Mouse (Mus musculus) MEL (cell line): ENCODE measurements around the gene Mrpl51. TPM values are rescaled to one million over a fixed set of nuclear protein-coding genes. Genes with fewer than 3 reads are reported as not detected.

Experiments
- DNase-seq: peaks from one replicate; pipeline ENCODE4 v3.0.0; 2011; ENCODE audit warnings: low read depth, low spot score
- H3K27ac ChIP-seq: 2 replicates; pipeline ENCODE4 v1.5.1; 2012; ENCODE audit warnings: low read depth, mild to moderate bottlenecking, control low read depth, low read length, moderate library complexity; ENCODE audit not compliant: control insufficient read depth
- H3K27me3 ChIP-seq, 2 experiments: fragments of 150-350 bp in 1 of 2; sonication (generic) in 1 of 2; 2 replicates each; pipeline ENCODE4 v1.6.1; 2012; ENCODE audit warnings: low read length in 2 of 2, mild to moderate bottlenecking in 2 of 2, improper control_type of control experiment in 1 of 2, moderate library complexity in 1 of 2; ENCODE audit not compliant: insufficient read depth in 2 of 2, control insufficient read depth in 1 of 2
- H3K36me3 ChIP-seq, 2 experiments: 2 replicates each; pipeline ENCODE4 v1.6.1; 2012 to 2014; ENCODE audit warnings: low read length in 2 of 2, improper control_type of control experiment in 1 of 2, inconsistent platforms in 1 of 2, mild to moderate bottlenecking in 1 of 2; ENCODE audit not compliant: insufficient read depth in 2 of 2, control insufficient read depth in 1 of 2
- H3K4me1 ChIP-seq, 2 experiments: fragments of 150-350 bp in 1 of 2; sonication (generic) in 1 of 2; 2 replicates each; pipeline ENCODE4 v1.6.1; 2012; ENCODE audit warnings: low read length in 2 of 2, improper control_type of control experiment in 1 of 2, mild to moderate bottlenecking in 1 of 2; ENCODE audit not compliant: insufficient read depth in 2 of 2, control insufficient read depth in 1 of 2
- H3K4me3 ChIP-seq, 2 experiments: fragments of 150-350 bp in 1 of 2; sonication (generic) in 1 of 2; 2 replicates each; pipeline ENCODE4 v1.5.1; 2012; ENCODE audit warnings: low read depth in 2 of 2, low read length in 2 of 2, mild to moderate bottlenecking in 2 of 2, moderate library complexity in 2 of 2, control low read depth in 1 of 2, improper control_type of control experiment in 1 of 2; ENCODE audit not compliant: control insufficient read depth in 1 of 2, insufficient read depth in 1 of 2
- H3K79me2 ChIP-seq: 2 replicates; pipeline ENCODE4 v1.6.1; 2012; ENCODE audit warnings: mild to moderate bottlenecking, low read length, moderate library complexity; ENCODE audit not compliant: control insufficient read depth, poor library complexity, insufficient read depth
- H3K9ac ChIP-seq: 2 replicates; pipeline ENCODE4 v1.6.1; 2012; ENCODE audit warnings: low read depth, mild to moderate bottlenecking, control low read depth, low read length, moderate library complexity; ENCODE audit not compliant: control insufficient read depth, poor library complexity, severe bottlenecking
- H3K9me3 ChIP-seq: fragments of 150-350 bp; sonication (generic); replicated peaks from 2 replicates; pipeline ENCODE4 v1.6.1; 2012; ENCODE audit warnings: mild to moderate bottlenecking, low read length, improper control_type of control experiment, moderate library complexity; ENCODE audit not compliant: insufficient read depth
- BHLHE40 ChIP-seq: IDR thresholded peaks from 2 replicates; pipeline ENCODE4 v1.6.1; 2012; ENCODE audit warnings: low read depth, mild to moderate bottlenecking, inconsistent platforms, low read length, improper control_type of control experiment, borderline replicate concordance
- CTCF ChIP-seq, 3 experiments: IDR thresholded peaks in 2 of 3; conservative IDR thresholded peaks in 1 of 3; 2 replicates each; pipeline ENCODE4 v1.5.1; 2011 to 2012; ENCODE audit warnings: low read length in 3 of 3, low read depth in 2 of 3, mild to moderate bottlenecking in 2 of 3, improper control_type of control experiment in 1 of 3, inconsistent platforms in 1 of 3, mixed read lengths in 1 of 3, moderate library complexity in 1 of 3; ENCODE audit not compliant: control insufficient read depth in 1 of 3, insufficient read depth in 1 of 3, poor library complexity in 1 of 3, severe bottlenecking in 1 of 3
- E2F4 ChIP-seq: IDR thresholded peaks from 2 replicates; pipeline ENCODE4 v1.6.1; 2011; ENCODE audit warnings: low read depth, low read length, improper control_type of control experiment, borderline replicate concordance
- ELF1 ChIP-seq: IDR thresholded peaks from 2 replicates; pipeline ENCODE4 v1.6.1; 2014; ENCODE audit warnings: low read depth, mild to moderate bottlenecking, inconsistent platforms, low read length, improper control_type of control experiment, moderate library complexity
- EP300 ChIP-seq, 2 experiments: IDR thresholded peaks; 2 replicates each; pipeline ENCODE4 v1.6.1; 2011; ENCODE audit warnings: improper control_type of control experiment in 2 of 2, low read length in 2 of 2, low read depth in 1 of 2, mild to moderate bottlenecking in 1 of 2
- ETS1 ChIP-seq: IDR thresholded peaks from 2 replicates; pipeline ENCODE4 v1.6.1; 2012; ENCODE audit warnings: low read depth, mild to moderate bottlenecking, inconsistent platforms, low read length, improper control_type of control experiment, moderate library complexity
- GATA1 ChIP-seq: IDR thresholded peaks from 2 replicates; pipeline ENCODE4 v1.6.1; 2011; ENCODE audit warnings: low read depth, low read length, improper control_type of control experiment
- HCFC1 ChIP-seq: IDR thresholded peaks from 2 replicates; pipeline ENCODE4 v1.6.1; 2012; ENCODE audit warnings: low read depth, mild to moderate bottlenecking, inconsistent platforms, low read length, improper control_type of control experiment, moderate library complexity
- JUND ChIP-seq: IDR thresholded peaks from 2 replicates; pipeline ENCODE4 v1.6.1; 2011; ENCODE audit warnings: low read depth, mild to moderate bottlenecking, improper control_type of control experiment, low read length
- KAT2A ChIP-seq: conservative IDR thresholded peaks from 2 replicates; pipeline ENCODE4 v1.6.1; 2012; ENCODE audit warnings: low read depth, low read length, improper control_type of control experiment, inconsistent platforms
- MAFK ChIP-seq: IDR thresholded peaks from 2 replicates; pipeline ENCODE4 v1.6.1; 2011; ENCODE audit warnings: low read depth, mild to moderate bottlenecking, low read length, improper control_type of control experiment, borderline replicate concordance
- MAX ChIP-seq: IDR thresholded peaks from 2 replicates; pipeline ENCODE4 v1.6.1; 2011; ENCODE audit warnings: low read length, improper control_type of control experiment
- MAZ ChIP-seq: IDR thresholded peaks from 2 replicates; pipeline ENCODE4 v1.6.1; 2012; ENCODE audit warnings: low read depth, mild to moderate bottlenecking, inconsistent platforms, low read length, improper control_type of control experiment
- MEF2A ChIP-seq: IDR thresholded peaks from 2 replicates; pipeline ENCODE4 v1.6.1; 2014; ENCODE audit warnings: low read depth, mild to moderate bottlenecking, inconsistent platforms, low read length, improper control_type of control experiment; ENCODE audit not compliant: poor library complexity, insufficient replicate concordance, severe bottlenecking; ENCODE audit errors: extremely low read depth
- MXI1 ChIP-seq: IDR thresholded peaks from 2 replicates; pipeline ENCODE4 v1.6.1; 2011; ENCODE audit warnings: mild to moderate bottlenecking, low read depth, low read length, improper control_type of control experiment
- MYB ChIP-seq: IDR thresholded peaks from 2 replicates; pipeline ENCODE4 v1.6.1; 2011; ENCODE audit warnings: mild to moderate bottlenecking, low read depth, low read length, improper control_type of control experiment
- MYC ChIP-seq: IDR thresholded peaks from 2 replicates; pipeline ENCODE4 v1.6.1; 2011; ENCODE audit warnings: low read depth, mild to moderate bottlenecking, low read length, improper control_type of control experiment, moderate library complexity
- NELFE ChIP-seq: IDR thresholded peaks from 2 replicates; pipeline ENCODE4 v1.6.1; 2011; ENCODE audit warnings: low read depth, low read length, improper control_type of control experiment
- NRF1 ChIP-seq: IDR thresholded peaks from 2 replicates; pipeline ENCODE4 v1.6.1; 2014; ENCODE audit warnings: low read depth, mild to moderate bottlenecking, inconsistent platforms, low read length, improper control_type of control experiment, moderate library complexity; ENCODE audit not compliant: poor library complexity, insufficient read depth, severe bottlenecking
- POLR2A ChIP-seq, 2 experiments: IDR thresholded peaks; 2 replicates each; pipeline ENCODE4 v1.6.1; 2011 to 2012; ENCODE audit warnings: low read length in 2 of 2, mild to moderate bottlenecking in 2 of 2, control low read depth in 1 of 2, improper control_type of control experiment in 1 of 2, low read depth in 1 of 2, moderate library complexity in 1 of 2; ENCODE audit not compliant: control insufficient read depth in 1 of 2, insufficient read depth in 1 of 2, poor library complexity in 1 of 2
- POLR2AphosphoS2 ChIP-seq: IDR thresholded peaks from 2 replicates; pipeline ENCODE4 v1.6.1; 2011; ENCODE audit warnings: low read length, improper control_type of control experiment
- POLR2AphosphoS5 ChIP-seq: IDR thresholded peaks from 2 replicates; pipeline ENCODE4 v1.6.1; 2012; ENCODE audit warnings: low read depth, borderline replicate concordance, mild to moderate bottlenecking, inconsistent platforms, low read length, moderate library complexity, mixed read lengths
- RAD21 ChIP-seq: IDR thresholded peaks from 2 replicates; pipeline ENCODE4 v1.6.1; 2011; ENCODE audit warnings: mild to moderate bottlenecking, low read depth, low read length, improper control_type of control experiment
- RCOR1 ChIP-seq: IDR thresholded peaks from 2 replicates; pipeline ENCODE4 v1.6.1; 2012; ENCODE audit warnings: low read depth, mild to moderate bottlenecking, inconsistent platforms, low read length, improper control_type of control experiment
- SIN3A ChIP-seq: IDR thresholded peaks from 2 replicates; pipeline ENCODE4 v1.6.1; 2012; ENCODE audit warnings: low read length, improper control_type of control experiment, inconsistent platforms
- SMC3 ChIP-seq: IDR thresholded peaks from 2 replicates; pipeline ENCODE4 v1.6.1; 2011; ENCODE audit warnings: low read depth, low read length, improper control_type of control experiment
- TAL1 ChIP-seq: IDR thresholded peaks from 2 replicates; pipeline ENCODE4 v1.6.1; 2012; ENCODE audit warnings: mild to moderate bottlenecking, inconsistent platforms, low read length, moderate library complexity, mixed read lengths
- TBP ChIP-seq: IDR thresholded peaks from 2 replicates; pipeline ENCODE4 v1.8.0; 2011; ENCODE audit warnings: low read depth, low read length, improper control_type of control experiment
- TCF12 ChIP-seq: IDR thresholded peaks from 2 replicates; pipeline ENCODE4 v1.6.1; 2014; ENCODE audit warnings: low read depth, mild to moderate bottlenecking, inconsistent platforms, low read length, improper control_type of control experiment, moderate library complexity
- UBTF ChIP-seq: IDR thresholded peaks from 2 replicates; pipeline ENCODE4 v1.6.1; 2012; ENCODE audit warnings: low read depth, mild to moderate bottlenecking, inconsistent platforms, low read length, improper control_type of control experiment, moderate library complexity, borderline replicate concordance; ENCODE audit not compliant: insufficient read depth
- USF1 ChIP-seq: IDR thresholded peaks from 2 replicates; pipeline ENCODE4 v1.6.1; 2014; ENCODE audit warnings: low read depth, mild to moderate bottlenecking, inconsistent platforms, low read length, improper control_type of control experiment, moderate library complexity
- USF2 ChIP-seq, 2 experiments: IDR thresholded peaks; 2 replicates each; pipeline ENCODE4 v1.6.1; 2011 to 2012; ENCODE audit warnings: improper control_type of control experiment in 2 of 2, low read length in 2 of 2, borderline replicate concordance in 1 of 2, inconsistent platforms in 1 of 2, low read depth in 1 of 2, mild to moderate bottlenecking in 1 of 2; ENCODE audit not compliant: insufficient read depth in 1 of 2
- ZC3H11A ChIP-seq: IDR thresholded peaks from 2 replicates; pipeline ENCODE4 v1.6.1; 2012; ENCODE audit warnings: low read depth, mild to moderate bottlenecking, inconsistent platforms, low read length, improper control_type of control experiment
- ZKSCAN1 ChIP-seq: IDR thresholded peaks from 2 replicates; pipeline ENCODE4 v1.6.1; 2012; ENCODE audit warnings: low read depth, mild to moderate bottlenecking, inconsistent platforms, low read length, improper control_type of control experiment, moderate library complexity
- ZMIZ1 ChIP-seq: IDR thresholded peaks from 2 replicates; pipeline ENCODE4 v1.6.1; 2012; ENCODE audit warnings: low read depth, mild to moderate bottlenecking, inconsistent platforms, low read length, improper control_type of control experiment, moderate library complexity
- ZNF384 ChIP-seq: IDR thresholded peaks from 2 replicates; pipeline ENCODE4 v1.6.1; 2012; ENCODE audit warnings: low read depth, mild to moderate bottlenecking, inconsistent platforms, low read length, improper control_type of control experiment
- polyA plus RNA-seq, 2 experiments: library from polyadenylated mRNA; stranded (reverse) in 1 of 2; unstranded in 1 of 2; fragments of >175 nt in 1 of 2; fragments of >200 nt in 1 of 2; gene quantifications; 2 replicates each; pipeline versions ENCODE4 v1.2.1 to v1.2.4; 2012; ENCODE audit warnings: low replicate concordance in 2 of 2, low read depth in 1 of 2; ENCODE audit not compliant: insufficient read length in 2 of 2, insufficient read depth in 1 of 2, missing spikeins in 1 of 2
- total RNA-seq: library from RNA; depleted of rRNA; stranded (reverse); fragments of 300-350 nt; gene quantifications from 2 replicates; pipeline ENCODE4 v1.2.3, GENCODE M21; 2012

Mrpl51 gene
- total and polyA plus RNA-seq, 3 experiments, result 251 to 286 TPM; not detected in 1

- peak; percentile 98 for DNase-seq
- Histone ChIP-seq H3K4me1 (peaks cover 3 to 29% of the 10 kb centered on the region in 2 experiments), H3K79me2 (peaks cover 24% of the 10 kb centered on the region), H3K27ac (peak overlapping the region; percentile 83), H3K27me3 (no peaks in the 10 kb centered on the region), H3K9ac (peak overlapping the region; percentile 94), H3K9me3 (no peaks in the 10 kb centered on the region), H3K36me3 (peaks cover 0 to 26% of the 10 kb centered on the region in 2 experiments; a peak in 3 of 4 replicates), H3K4me3 (peak overlapping the region; percentile 64 to 74)
- TF ChIP-seq MAX (peak; percentile 82), MXI1 (peak; percentile 98), TAL1 (no peak), RAD21 (no peak), NRF1 (no peak), E2F4 (no peak), TBP (peak; percentile 98), EP300 (IDR thresholded peaks at IDR 0.05; ENCODE audit: low read depth in 1 of 2, low read length in 2 of 2) (no peak; a peak in 2 of 4 replicates), UBTF (no peak), TCF12 (peak; percentile 40; the same call in 1 of the 2 replicates), POLR2AphosphoS5 (peak; percentile 93; the same call in 1 of the 2 replicates), GATA1 (0 out of 2 replicates have a peak, but pooled peaks have one; percentile 9), MYC (peak; percentile 75), ETS1 (peak; percentile 46; the same call in 1 of the 2 replicates), SIN3A (peak; percentile 89), ZNF384 (no peak), POLR2A (IDR thresholded peaks at IDR 0.05; ENCODE audit: control insufficient read depth in 1 of 2, insufficient read depth in 1 of 2, low read depth in 1 of 2, low read length in 2 of 2, poor library complexity in 1 of 2) (peak; percentile 99 to 100), POLR2AphosphoS2 (peak; percentile 100), RCOR1 (0 out of 2 replicates have a peak, but pooled peaks have one; percentile 44), MAFK (no peak), ZC3H11A (no peak), MEF2A (no peak), HCFC1 (peak; percentile 66), ELF1 (peak; percentile 23; the same call in 1 of the 2 replicates), CTCF (IDR thresholded peaks at IDR 0.05 in 2 of 3, conservative IDR thresholded peaks at IDR 0.05 in 1 of 3; ENCODE audit: control insufficient read depth in 1 of 3, insufficient read depth in 1 of 3, low read depth in 2 of 3, low read length in 3 of 3, poor library complexity in 1 of 3, severe bottlenecking in 1 of 3) (no peak), MAZ (peak; percentile 96), NELFE (peak; percentile 100), KAT2A (no peak), ZMIZ1 (peak; percentile 99), JUND (no peak), USF2 (IDR thresholded peaks at IDR 0.05; ENCODE audit: borderline replicate concordance in 1 of 2, insufficient read depth in 1 of 2, low read depth in 1 of 2, low read length in 2 of 2) (no peak), BHLHE40 (peak; percentile 69), SMC3 (no peak), USF1 (0 out of 2 replicates have a peak, but pooled peaks have one; percentile 16), ZKSCAN1 (0 out of 2 replicates have a peak, but pooled peaks have one; percentile 6), MYB (no peak)
Observed at GRCm38 (mm10) chr6:125165328-125165891, 26.2 kb upstream of the Mrpl51 start.
